Mouse (Mus musculus): ENCODE measurements at regions not wholly inside any gene's neighbourhood (a gene's known extent, or its start where the extent isn't known, plus 50 kb on each side); places are given as distances from the start of the nearest gene placed in this dataset.
"Not testable (repeated sequence)": the region's sequence is repeated elsewhere in the genome, so short reads cannot be mapped to it uniquely, and the experiment has no call there.

DNA sequence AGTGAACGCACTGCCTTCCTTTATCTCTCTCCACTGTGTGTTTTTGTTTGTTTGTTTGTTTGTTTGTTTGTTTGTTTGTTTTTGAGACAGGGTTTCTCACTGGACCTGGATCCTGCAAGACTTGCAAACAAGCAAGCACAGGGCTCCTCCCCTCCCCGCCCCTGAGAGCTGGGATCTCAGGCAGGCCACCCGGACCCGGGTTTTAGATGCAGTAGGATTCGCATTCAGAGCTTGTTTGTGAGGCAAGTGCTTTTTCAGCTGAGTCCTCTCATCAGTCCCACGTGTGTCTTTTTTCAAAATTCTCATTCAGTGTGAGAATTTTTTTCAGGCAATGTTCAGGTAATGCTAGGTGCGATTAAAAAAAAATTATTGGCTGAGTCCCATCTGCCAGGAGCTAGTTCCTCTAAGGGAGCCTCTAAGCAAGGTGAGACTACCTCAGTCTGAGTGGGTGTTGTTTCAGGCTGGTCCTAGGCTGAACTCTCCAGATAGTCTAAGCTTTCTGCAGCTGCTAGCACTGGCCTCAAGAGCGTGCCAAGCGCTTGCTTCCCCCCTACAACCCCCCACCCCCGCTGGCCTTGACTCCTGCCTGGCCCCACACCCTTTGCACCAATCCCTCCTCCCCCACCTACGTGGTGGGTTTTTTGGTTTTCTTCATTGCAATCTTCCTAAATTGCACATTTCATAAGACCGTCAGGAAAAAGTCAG is 234.4 kb downstream of the Sorl1 start:
- ATAC-seq (ENCODE audit: low read depth), result peak; percentile 62
- Histone ChIP-seq H3K9ac (ENCODE audit: low read length) (peak overlapping the region; percentile 70), H3K4me1 (replicated peaks; ENCODE audit: control insufficient read depth, insufficient read depth, low read length) (peaks cover 17% of the 10 kb centered on the region), H3K9me3 (ENCODE audit: control insufficient read depth, low read length) (no peaks in the 10 kb centered on the region), H3K36me3 (ENCODE audit: control insufficient read depth, insufficient read depth, low read length) (no peaks in the 10 kb centered on the region), H3K4me2 (ENCODE audit: low read depth, low read length) (peak overlapping the region; percentile 73), H3K27ac (ENCODE audit: low read length) (peak overlapping the region; percentile 91), H3K4me3 (ENCODE audit: low read length) (peak overlapping the region; percentile 45), H3K27me3 (ENCODE audit: control insufficient read depth, insufficient read depth, low read depth, low read length) (no peaks in the 10 kb centered on the region)
- WGBS, result 31% methylated on average over 12 of the region's 12 CpGs

DNA sequence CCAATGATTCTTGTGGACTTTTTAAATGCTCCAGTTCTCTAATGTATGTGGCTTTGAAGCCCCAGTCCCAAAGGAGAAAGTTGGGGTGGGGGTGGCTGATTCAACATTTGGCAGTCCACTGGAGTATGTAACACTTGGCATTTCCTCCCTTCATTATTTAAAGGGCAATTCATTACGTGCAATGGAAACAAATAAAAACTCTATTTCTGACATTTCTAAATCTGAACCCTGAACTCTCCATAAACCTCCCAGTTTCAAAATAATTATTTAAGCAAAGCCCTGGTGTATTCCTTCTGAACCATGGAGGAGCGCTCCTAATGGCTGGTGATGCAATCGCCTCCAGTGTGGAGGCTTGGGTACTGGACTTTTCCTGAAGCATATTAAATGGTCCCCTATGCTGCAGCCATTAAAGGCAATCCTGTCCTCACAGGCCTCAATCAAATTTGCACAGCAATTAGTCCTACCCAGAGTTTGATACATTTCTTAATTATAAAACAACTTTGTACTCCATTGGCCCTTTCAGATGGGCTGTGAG is 235.4 kb downstream of the Sorl1 start:
- peaks cover 17% of the 10 kb centered on the region for H3K4me1 ChIP-seq (replicated peaks; ENCODE audit: control insufficient read depth, insufficient read depth, low read length)
- no peaks in the 10 kb centered on the region for H3K9me3 ChIP-seq (ENCODE audit: control insufficient read depth, low read length)
- no peak for ATAC-seq (ENCODE audit: low read depth)
- no peak overlapping the region for H3K4me3 ChIP-seq (ENCODE audit: low read length)
- WGBS, result 71% methylated on average over 3 of the region's 3 CpGs
- H3K4me2 ChIP-seq (ENCODE audit: low read depth, low read length), result no peak overlapping the region
- no peak overlapping the region for H3K27ac ChIP-seq (ENCODE audit: low read length)
- no peak overlapping the region for H3K9ac ChIP-seq (ENCODE audit: low read length)
- H3K27me3 ChIP-seq (ENCODE audit: control insufficient read depth, insufficient read depth, low read depth, low read length), result no peaks in the 10 kb centered on the region
- H3K36me3 ChIP-seq (ENCODE audit: control insufficient read depth, insufficient read depth, low read length), result no peaks in the 10 kb centered on the region

DNA sequence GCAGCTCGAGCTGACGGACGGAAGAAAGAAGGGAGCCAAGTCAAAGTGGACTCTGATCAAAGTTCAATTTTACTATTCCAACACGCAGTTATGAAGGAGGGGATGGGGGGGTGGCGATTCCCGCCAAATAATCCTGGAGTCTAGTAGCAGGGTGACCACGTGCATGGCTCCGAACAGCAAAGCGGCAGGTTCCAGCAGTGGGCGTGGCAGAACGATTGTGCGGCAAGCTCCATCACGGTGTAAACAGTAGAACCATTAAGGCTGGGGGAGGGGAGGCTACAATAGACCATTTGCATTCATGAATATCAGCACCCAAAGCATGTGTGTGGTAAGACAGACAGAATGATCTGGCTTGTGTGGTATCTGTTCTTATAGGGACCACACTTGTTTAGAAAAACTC is 237.6 kb downstream of the Sorl1 start:
- H3K4me1 ChIP-seq (replicated peaks; ENCODE audit: control insufficient read depth, insufficient read depth, low read length), result peaks cover 17% of the 10 kb centered on the region
- WGBS, result 90% methylated on average over 13 of the region's 13 CpGs
- H3K9ac ChIP-seq (ENCODE audit: low read length); H3K9me3 ChIP-seq (ENCODE audit: control insufficient read depth, low read length); ATAC-seq (ENCODE audit: low read depth); H3K27me3 ChIP-seq (ENCODE audit: control insufficient read depth, insufficient read depth, low read depth, low read length); H3K4me2 ChIP-seq (ENCODE audit: low read depth, low read length); H3K27ac ChIP-seq (ENCODE audit: low read length); H3K36me3 ChIP-seq (ENCODE audit: control insufficient read depth, insufficient read depth, low read length); H3K4me3 ChIP-seq (ENCODE audit: low read length): not testable (repeated sequence)

DNA sequence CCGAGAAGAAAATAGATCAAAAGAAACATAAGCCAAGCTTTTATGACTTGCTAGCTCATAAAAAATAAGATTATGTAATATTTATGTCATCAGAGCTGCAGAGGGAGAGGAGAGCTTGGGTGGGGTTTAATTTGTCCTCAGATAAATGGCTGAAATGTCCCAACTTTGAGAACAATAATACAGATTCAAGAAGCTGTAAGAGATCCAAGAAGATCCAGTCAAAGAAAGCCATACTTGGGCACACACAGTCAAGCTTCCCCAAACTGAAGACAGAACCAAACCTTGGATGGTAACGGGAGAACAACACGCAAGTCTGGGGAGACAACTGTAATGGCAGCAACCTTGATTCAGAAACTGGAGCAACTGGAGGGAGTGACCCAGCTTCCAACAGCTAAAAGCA is 243.6 kb downstream of the Sorl1 start:
- ATAC-seq (ENCODE audit: low read depth), result no peak
- Histone ChIP-seq H3K4me2 (ENCODE audit: low read depth, low read length) (no peak overlapping the region), H3K9ac (ENCODE audit: low read length) (no peak overlapping the region), H3K36me3 (ENCODE audit: control insufficient read depth, insufficient read depth, low read length) (no peaks in the 10 kb centered on the region), H3K9me3 (ENCODE audit: control insufficient read depth, low read length) (no peaks in the 10 kb centered on the region), H3K4me3 (ENCODE audit: low read length) (no peak overlapping the region), H3K27me3 (ENCODE audit: control insufficient read depth, insufficient read depth, low read depth, low read length) (no peaks in the 10 kb centered on the region), H3K27ac (ENCODE audit: low read length) (no peak overlapping the region), H3K4me1 (replicated peaks; ENCODE audit: control insufficient read depth, insufficient read depth, low read length) (peaks cover 20% of the 10 kb centered on the region)
- WGBS, result 80% methylated on average over 3 of the region's 3 CpGs

DNA sequence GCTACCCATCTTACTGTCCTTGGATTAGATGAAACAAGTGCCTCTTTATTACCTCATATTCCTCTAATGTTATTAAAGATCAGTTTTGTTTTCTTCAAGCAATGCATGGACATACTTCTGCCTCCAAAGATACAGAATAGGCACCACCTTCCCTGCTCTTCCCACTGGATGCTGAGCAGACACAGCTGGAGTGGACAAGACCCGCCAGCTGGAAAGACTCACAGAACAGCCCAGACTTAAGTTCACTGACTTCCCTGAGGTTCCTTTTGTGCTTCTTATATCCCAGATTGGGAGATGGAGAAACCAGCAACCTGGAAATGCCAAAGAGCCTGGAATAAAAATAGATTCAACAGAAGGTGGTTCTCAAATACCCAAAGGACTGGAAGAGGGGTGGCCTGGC is 245.0 kb downstream of the Sorl1 start:
- H3K4me3 ChIP-seq (ENCODE audit: low read length), result no peak overlapping the region
- peak; percentile 86 for ATAC-seq (ENCODE audit: low read depth)
- 56% methylated on average over 1 of the region's 1 CpGs for WGBS
- no peaks in the 10 kb centered on the region for H3K36me3 ChIP-seq (ENCODE audit: control insufficient read depth, insufficient read depth, low read length)
- no peaks in the 10 kb centered on the region for H3K27me3 ChIP-seq (ENCODE audit: control insufficient read depth, insufficient read depth, low read depth, low read length)
- no peak overlapping the region for H3K27ac ChIP-seq (ENCODE audit: low read length)
- H3K4me1 ChIP-seq (replicated peaks; ENCODE audit: control insufficient read depth, insufficient read depth, low read length), result peaks cover 20% of the 10 kb centered on the region
- no peak overlapping the region for H3K4me2 ChIP-seq (ENCODE audit: low read depth, low read length)
- H3K9ac ChIP-seq (ENCODE audit: low read length), result no peak overlapping the region
- H3K9me3 ChIP-seq (ENCODE audit: control insufficient read depth, low read length), result no peaks in the 10 kb centered on the region

DNA sequence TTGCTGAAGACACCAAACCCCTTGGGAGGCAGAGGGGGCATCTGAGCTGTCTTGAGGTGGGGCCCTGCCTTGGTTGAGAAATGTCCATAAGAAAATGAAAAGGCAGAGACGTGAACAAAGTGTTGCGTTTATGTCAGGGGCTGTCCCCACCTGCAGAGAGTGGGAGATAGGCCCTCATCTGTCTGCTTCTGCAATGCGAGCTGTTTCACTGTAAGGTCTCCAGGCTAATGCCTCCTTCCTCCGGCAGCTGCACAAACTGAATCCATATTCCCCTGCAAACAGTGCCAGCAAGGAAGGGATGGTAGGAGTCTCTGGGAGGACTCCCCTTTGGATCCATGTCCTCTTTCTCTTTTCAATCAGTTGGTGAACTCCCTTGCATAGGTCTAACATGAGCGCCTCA is 263.0 kb downstream of the Sorl1 start:
- Histone ChIP-seq H3K9ac (ENCODE audit: low read length) (peak overlapping the region; percentile 30), H3K27me3 (ENCODE audit: control insufficient read depth, insufficient read depth, low read depth, low read length) (no peaks in the 10 kb centered on the region), H3K27ac (ENCODE audit: low read length) (peak overlapping the region; percentile 60), H3K4me2 (ENCODE audit: low read depth, low read length) (peak overlapping the region; percentile 41), H3K36me3 (ENCODE audit: control insufficient read depth, insufficient read depth, low read length) (no peaks in the 10 kb centered on the region), H3K4me1 (replicated peaks; ENCODE audit: control insufficient read depth, insufficient read depth, low read length) (peaks cover 17% of the 10 kb centered on the region), H3K9me3 (ENCODE audit: control insufficient read depth, low read length) (no peaks in the 10 kb centered on the region), H3K4me3 (ENCODE audit: low read length) (no peak overlapping the region)
- peak; percentile 25 for ATAC-seq (ENCODE audit: low read depth)
- WGBS, result 29% methylated on average over 5 of the region's 5 CpGs

DNA sequence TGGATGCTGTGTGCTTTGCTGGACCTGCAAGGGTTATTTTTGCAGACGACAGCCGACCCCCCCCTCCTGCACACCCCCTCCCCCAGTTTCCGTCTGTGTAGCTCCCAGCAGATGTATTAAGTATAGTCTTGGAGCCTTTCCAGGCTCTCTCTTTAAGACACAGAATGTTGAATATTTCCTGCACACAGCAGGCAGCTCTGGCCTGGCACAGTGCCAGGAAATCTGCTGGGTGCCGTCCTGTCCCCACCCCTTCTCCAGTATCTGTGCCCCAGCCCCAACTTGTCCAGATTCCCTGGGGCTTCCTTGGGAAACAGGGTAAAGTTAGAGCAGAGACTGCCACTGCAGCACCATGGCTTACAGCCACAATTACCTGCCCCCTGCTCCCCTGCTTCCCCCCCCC is 263.4 kb downstream of the Sorl1 start:
- peak; percentile 98 for ATAC-seq (ENCODE audit: low read depth)
- no peaks in the 10 kb centered on the region for H3K36me3 ChIP-seq (ENCODE audit: control insufficient read depth, insufficient read depth, low read length)
- WGBS, result 2% methylated on average over 4 of the region's 4 CpGs
- H3K27ac ChIP-seq (ENCODE audit: low read length), result peak overlapping the region; percentile 60
- no peak overlapping the region for H3K4me3 ChIP-seq (ENCODE audit: low read length)
- H3K9me3 ChIP-seq (ENCODE audit: control insufficient read depth, low read length), result no peaks in the 10 kb centered on the region
- peaks cover 17% of the 10 kb centered on the region for H3K4me1 ChIP-seq (replicated peaks; ENCODE audit: control insufficient read depth, insufficient read depth, low read length)
- peak overlapping the region; percentile 41 for H3K4me2 ChIP-seq (ENCODE audit: low read depth, low read length)
- H3K9ac ChIP-seq (ENCODE audit: low read length), result peak overlapping the region; percentile 30
- H3K27me3 ChIP-seq (ENCODE audit: control insufficient read depth, insufficient read depth, low read depth, low read length), result no peaks in the 10 kb centered on the region

GRCm38 (mm10) chr9:41859780-41860179 is 264.3 kb downstream of the Sorl1 start:
- ATAC-seq (ENCODE audit: low read depth), result no peak
- Histone ChIP-seq H3K4me2 (ENCODE audit: low read depth, low read length) (no peak overlapping the region), H3K4me3 (ENCODE audit: low read length) (no peak overlapping the region), H3K27ac (ENCODE audit: low read length) (no peak overlapping the region), H3K9me3 (ENCODE audit: control insufficient read depth, low read length) (no peaks in the 10 kb centered on the region), H3K9ac (ENCODE audit: low read length) (no peak overlapping the region), H3K4me1 (replicated peaks; ENCODE audit: control insufficient read depth, insufficient read depth, low read length) (peaks cover 17% of the 10 kb centered on the region), H3K27me3 (ENCODE audit: control insufficient read depth, insufficient read depth, low read depth, low read length) (no peaks in the 10 kb centered on the region), H3K36me3 (ENCODE audit: control insufficient read depth, insufficient read depth, low read length) (no peaks in the 10 kb centered on the region)
- 50% methylated on average over 3 of the region's 3 CpGs for WGBS

DNA sequence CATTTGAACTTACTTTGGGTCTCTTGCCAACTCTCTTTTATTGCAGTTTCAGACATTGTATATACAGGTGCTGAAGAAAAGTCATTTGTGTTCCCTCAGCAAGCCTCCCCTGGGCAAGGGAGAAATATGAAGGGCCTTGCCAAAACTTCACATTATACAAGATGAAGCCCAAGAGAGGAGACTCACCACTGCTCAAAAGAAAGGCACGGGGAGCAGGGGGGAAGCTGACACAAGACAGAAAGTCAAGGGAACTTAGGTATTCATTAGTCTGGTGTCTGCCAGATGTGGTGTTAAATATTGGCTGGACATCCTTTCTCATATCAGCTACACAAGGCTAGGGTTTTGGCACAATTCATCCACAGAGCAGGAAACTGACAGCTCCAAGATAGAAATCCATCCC is 272.0 kb downstream of the Sorl1 start:
- H3K4me2 ChIP-seq (ENCODE audit: low read depth, low read length), result no peak overlapping the region
- no peaks in the 10 kb centered on the region for H3K4me1 ChIP-seq (replicated peaks; ENCODE audit: control insufficient read depth, insufficient read depth, low read length)
- H3K9me3 ChIP-seq (ENCODE audit: control insufficient read depth, low read length), result no peaks in the 10 kb centered on the region
- H3K9ac ChIP-seq (ENCODE audit: low read length), result no peak overlapping the region
- no peak overlapping the region for H3K27ac ChIP-seq (ENCODE audit: low read length)
- 42% methylated on average over 1 of the region's 1 CpGs for WGBS
- ATAC-seq (ENCODE audit: low read depth), result no peak
- no peak overlapping the region for H3K4me3 ChIP-seq (ENCODE audit: low read length)
- H3K36me3 ChIP-seq (ENCODE audit: control insufficient read depth, insufficient read depth, low read length), result no peaks in the 10 kb centered on the region
- no peaks in the 10 kb centered on the region for H3K27me3 ChIP-seq (ENCODE audit: control insufficient read depth, insufficient read depth, low read depth, low read length)
